Mouse (Mus musculus) hindbrain, embryonic 15.5 days (tissue): ENCODE results near the gene Cnr1. TPM values are rescaled to one million over a fixed set of nuclear protein-coding genes. Genes with fewer than 3 reads are reported as not detected.
A peak's percentile ranks its signal among the peaks of the same experiment; 100 is the strongest.

Source experiments
- ATAC-seq: fragments of 200-750 bp; cut with Nextera tagmentation; 2 replicates; pipeline ENCODE4 v1.8.0; 2017; ENCODE audit warnings: low read depth, moderate number of reproducible peaks, moderate TSS enrichment; ENCODE audit not compliant: low FRiP score
- H3K27ac ChIP-seq: fragments of 300-500 bp; sonication (generic); replicated peaks from 2 replicates; pipeline ENCODE4 v1.5.1; 2015; ENCODE audit warnings: mild to moderate bottlenecking, inconsistent platforms
- H3K27me3 ChIP-seq: fragments of 300-500 bp; sonication (generic); 2 replicates; pipeline ENCODE4 v1.6.1; 2015; ENCODE audit warnings: control low read depth, inconsistent platforms
- H3K36me3 ChIP-seq: fragments of 300-500 bp; sonication (generic); 2 replicates; pipeline ENCODE4 v1.6.1; 2015; ENCODE audit warnings: control low read depth, inconsistent platforms
- H3K4me1 ChIP-seq: fragments of 300-500 bp; sonication (generic); replicated peaks from 2 replicates; pipeline ENCODE4 v1.6.1; 2015; ENCODE audit warnings: control low read depth, inconsistent platforms
- H3K4me2 ChIP-seq: fragments of 300-500 bp; sonication (generic); 2 replicates; pipeline ENCODE4 v1.6.1; 2015; ENCODE audit warnings: moderate library complexity, mild to moderate bottlenecking, inconsistent platforms
- H3K4me3 ChIP-seq: fragments of 300-500 bp; sonication (generic); 2 replicates; pipeline ENCODE4 v1.5.1; 2015; ENCODE audit warnings: mild to moderate bottlenecking, inconsistent platforms
- H3K9ac ChIP-seq: fragments of 300-500 bp; sonication (generic); 2 replicates; pipeline ENCODE4 v1.6.1; 2015; ENCODE audit warnings: inconsistent platforms
- H3K9me3 ChIP-seq: fragments of 300-500 bp; sonication (generic); 2 replicates; pipeline ENCODE4 v1.6.1; 2016; ENCODE audit warnings: control low read depth, inconsistent platforms
- WGBS: fragments of 180-500 bp; shearing (Covaris S2); methylation state at CpG from one replicate; pipeline ENCODE4 v1.1.7; 2015; 5-methylcytosine and 5-hydroxymethylcytosine counted together
- polyA plus RNA-seq: library from polyadenylated mRNA; unstranded; fragments of >200 nt; fragmentation: Nextera tagmentation; extraction: Ambion mirVana; gene quantifications from 2 replicates; pipeline ENCODE4 v1.2.1, GENCODE M21; 2015

The Cnr1 gene
- polyA plus RNA-seq, 1 experiment from 2014 or later: 63.0 TPM

DNA sequence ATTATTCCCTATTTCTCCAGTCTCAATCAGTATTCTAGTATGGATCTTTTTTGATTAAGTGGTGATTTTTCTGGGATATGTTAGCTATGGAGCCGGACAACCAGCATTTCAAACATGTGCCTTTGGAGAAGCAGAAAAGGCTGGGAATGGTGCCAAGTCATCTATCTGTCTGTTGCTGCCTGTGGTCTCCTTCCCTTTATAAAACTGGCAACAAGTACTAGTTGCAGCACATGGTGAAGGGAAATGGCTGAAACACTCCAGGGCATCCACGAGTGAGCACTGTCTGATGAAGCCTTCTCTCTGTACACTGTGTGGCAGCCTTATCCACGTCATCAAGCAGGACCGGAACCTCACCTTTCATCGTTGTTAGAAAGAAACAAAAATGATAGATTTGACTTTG is 8.7 kb upstream of the Cnr1 start:
- no peaks in the 10 kb centered on the region for H3K9me3 ChIP-seq
- H3K4me3 ChIP-seq: no peak overlapping the region
- no peaks in the 10 kb centered on the region for H3K27me3 ChIP-seq
- no peak overlapping the region for H3K4me2 ChIP-seq
- no peaks in the 10 kb centered on the region for H3K4me1 ChIP-seq
- no peak overlapping the region for H3K9ac ChIP-seq
- H3K36me3 ChIP-seq: no peaks in the 10 kb centered on the region
- 59% methylated on average over 5 of the region's 5 CpGs for WGBS
- ATAC-seq: no peak
- H3K27ac ChIP-seq: no peak overlapping the region

DNA sequence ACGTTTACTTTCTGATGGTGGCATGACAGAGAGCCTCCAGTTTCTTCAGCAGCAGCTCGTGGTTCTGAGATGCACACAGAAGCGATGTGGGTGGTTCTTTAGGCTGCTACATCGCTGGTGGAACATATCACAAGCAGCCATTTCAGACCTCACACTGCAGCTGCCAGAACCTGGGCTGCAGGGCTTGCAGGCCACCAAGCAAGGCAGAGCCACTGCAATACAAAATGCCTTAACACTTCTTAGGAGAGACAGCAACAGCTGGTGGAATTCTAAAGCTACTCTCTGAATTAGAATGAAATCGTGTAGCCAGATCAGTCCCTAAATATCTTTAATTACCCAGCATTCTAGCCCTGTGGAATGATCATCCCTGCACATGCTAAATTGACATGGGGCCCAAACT is 3.6 kb upstream of the Cnr1 start:
- H3K36me3 ChIP-seq: no peaks in the 10 kb centered on the region
- H3K9ac ChIP-seq: no peak overlapping the region
- no peak overlapping the region for H3K4me3 ChIP-seq
- H3K4me1 ChIP-seq: peaks cover 17% of the 10 kb centered on the region
- H3K27me3 ChIP-seq: no peaks in the 10 kb centered on the region
- WGBS: 44% methylated on average over 5 of the region's 5 CpGs
- H3K27ac ChIP-seq: no peak overlapping the region
- ATAC-seq: no peak
- H3K4me2 ChIP-seq: no peak overlapping the region
- no peaks in the 10 kb centered on the region for H3K9me3 ChIP-seq

DNA sequence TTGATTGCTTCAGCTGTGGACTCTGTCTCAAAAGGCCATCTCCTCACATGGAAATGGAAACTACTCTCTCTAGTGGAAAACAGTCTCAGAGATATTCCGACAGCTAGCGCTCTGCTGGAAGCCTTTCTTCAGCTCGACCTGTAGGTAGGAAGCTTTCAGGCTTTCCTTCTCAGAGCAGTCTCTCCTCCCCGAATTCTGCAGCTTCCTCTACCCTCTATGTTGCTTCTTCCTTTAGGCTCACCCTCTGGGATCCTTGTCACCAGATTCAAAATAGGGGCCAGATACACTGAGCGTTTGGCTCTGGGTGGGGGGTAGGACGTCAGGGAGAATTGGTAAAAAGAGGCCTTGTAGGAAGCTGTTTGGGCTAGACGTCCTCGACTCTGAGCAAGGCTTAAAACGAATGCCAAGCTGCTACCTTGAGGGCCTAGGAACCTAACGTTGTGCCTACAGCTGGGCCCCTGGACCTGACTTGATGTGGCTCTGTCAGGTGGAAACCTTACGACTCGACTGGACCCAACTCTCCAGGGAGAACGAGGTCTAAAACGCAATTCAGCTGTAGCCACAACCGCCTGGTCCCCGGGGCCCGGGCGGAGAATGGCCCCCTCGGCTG is 1.1 kb upstream of the Cnr1 start:
- no peaks in the 10 kb centered on the region for H3K27me3 ChIP-seq
- H3K4me3 ChIP-seq: peak overlapping the region; percentile 77
- H3K36me3 ChIP-seq: no peaks in the 10 kb centered on the region
- peak overlapping the region; percentile 94 for H3K9ac ChIP-seq
- H3K4me1 ChIP-seq: peaks cover 20% of the 10 kb centered on the region
- WGBS: 3% methylated on average over 19 of the region's 19 CpGs
- no peaks in the 10 kb centered on the region for H3K9me3 ChIP-seq
- H3K4me2 ChIP-seq: peak overlapping the region; percentile 96
- H3K27ac ChIP-seq: peak overlapping the region; percentile 95
- peak; percentile 28 for ATAC-seq

DNA sequence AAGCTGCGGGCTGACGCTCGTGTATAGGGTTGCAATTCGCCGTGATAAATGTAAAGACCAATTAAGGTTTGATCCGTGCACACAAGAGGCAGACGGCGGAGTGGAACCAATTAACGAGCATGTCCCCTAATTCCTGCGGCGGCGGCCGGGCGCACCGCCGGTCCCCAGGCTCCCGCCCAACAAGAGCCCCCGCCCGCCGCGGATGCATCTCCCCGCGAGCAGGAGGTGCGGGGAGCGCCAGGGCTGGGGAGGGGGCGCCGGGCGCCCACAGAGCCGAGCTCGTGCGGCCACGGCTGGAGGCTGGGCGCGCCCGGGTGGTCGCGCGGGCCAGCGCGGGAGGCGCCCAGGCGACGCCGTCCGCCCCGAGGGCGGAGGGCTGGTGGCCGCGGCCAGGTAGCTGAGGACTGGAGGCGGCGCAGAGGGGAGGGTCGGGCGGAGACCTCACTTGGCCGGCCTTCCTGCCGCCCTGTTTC is 596 bp upstream of the Cnr1 start:
- Histone ChIP-seq H3K4me2 (peak overlapping the region; percentile 96), H3K9me3 (no peaks in the 10 kb centered on the region), H3K4me1 (peaks cover 20% of the 10 kb centered on the region), H3K27me3 (no peaks in the 10 kb centered on the region), H3K36me3 (no peaks in the 10 kb centered on the region), H3K27ac (peak overlapping the region; percentile 95), H3K4me3 (peak overlapping the region; percentile 77), H3K9ac (peak overlapping the region; percentile 94)
- ATAC-seq: peak; percentile 62
- 0% methylated on average over 34 of the region's 55 CpGs for WGBS

DNA sequence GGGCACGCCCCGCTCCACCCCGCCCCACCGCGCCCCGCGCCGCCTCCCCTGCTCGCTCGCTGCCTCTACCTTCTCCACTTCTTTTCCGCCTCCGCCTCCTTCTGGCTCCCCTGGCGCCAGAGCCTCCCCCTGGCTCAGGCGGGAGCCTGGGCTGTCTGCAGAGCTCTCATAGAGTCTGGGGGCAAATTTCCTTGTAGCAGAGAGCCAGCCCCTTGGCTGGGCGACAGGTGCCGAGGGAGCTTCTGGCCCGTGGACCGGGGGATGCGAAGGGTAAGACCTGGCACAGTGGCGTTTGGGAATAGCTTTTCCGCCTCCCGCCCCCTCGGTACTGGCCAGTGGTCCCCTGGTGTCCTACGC is 474 bp downstream of the Cnr1 start:
- peak overlapping the region; percentile 96 for H3K4me2 ChIP-seq
- peak overlapping the region; percentile 95 for H3K27ac ChIP-seq
- peaks cover 20% of the 10 kb centered on the region for H3K4me1 ChIP-seq
- peak overlapping the region; percentile 77 for H3K4me3 ChIP-seq
- no peaks in the 10 kb centered on the region for H3K36me3 ChIP-seq
- ATAC-seq: no peak; the same call in 1 of the 2 replicates
- peak overlapping the region; percentile 94 for H3K9ac ChIP-seq
- 0% methylated on average over 23 of the region's 24 CpGs for WGBS
- no peaks in the 10 kb centered on the region for H3K27me3 ChIP-seq
- no peaks in the 10 kb centered on the region for H3K9me3 ChIP-seq

DNA sequence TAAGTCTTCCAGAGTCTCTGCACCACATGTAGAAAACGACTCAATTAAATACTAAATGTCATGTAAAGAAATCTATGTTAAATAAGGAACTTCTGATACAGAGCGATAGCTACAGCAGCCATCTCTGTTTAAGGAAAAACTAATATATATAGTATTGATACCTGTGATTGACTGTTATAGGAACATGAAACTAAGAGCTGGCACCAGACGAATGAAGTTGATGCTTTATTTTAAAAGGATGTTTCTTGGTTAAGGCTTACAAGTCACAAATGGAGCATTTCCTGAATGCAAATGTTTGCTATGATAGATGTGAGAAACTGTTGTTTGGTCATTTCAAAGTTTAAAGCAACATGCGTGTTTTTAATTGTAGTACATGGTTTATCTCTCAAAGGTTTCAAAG is 1.1 kb downstream of the Cnr1 start:
- no peaks in the 10 kb centered on the region for H3K27me3 ChIP-seq
- peak overlapping the region; percentile 94 for H3K9ac ChIP-seq
- H3K4me1 ChIP-seq: peaks cover 20% of the 10 kb centered on the region
- no peak for ATAC-seq
- peak overlapping the region; percentile 95 for H3K27ac ChIP-seq
- peak overlapping the region; percentile 77 for H3K4me3 ChIP-seq
- WGBS: 44% methylated on average over 4 of the region's 4 CpGs
- H3K36me3 ChIP-seq: no peaks in the 10 kb centered on the region
- peak overlapping the region; percentile 96 for H3K4me2 ChIP-seq
- H3K9me3 ChIP-seq: no peaks in the 10 kb centered on the region

DNA sequence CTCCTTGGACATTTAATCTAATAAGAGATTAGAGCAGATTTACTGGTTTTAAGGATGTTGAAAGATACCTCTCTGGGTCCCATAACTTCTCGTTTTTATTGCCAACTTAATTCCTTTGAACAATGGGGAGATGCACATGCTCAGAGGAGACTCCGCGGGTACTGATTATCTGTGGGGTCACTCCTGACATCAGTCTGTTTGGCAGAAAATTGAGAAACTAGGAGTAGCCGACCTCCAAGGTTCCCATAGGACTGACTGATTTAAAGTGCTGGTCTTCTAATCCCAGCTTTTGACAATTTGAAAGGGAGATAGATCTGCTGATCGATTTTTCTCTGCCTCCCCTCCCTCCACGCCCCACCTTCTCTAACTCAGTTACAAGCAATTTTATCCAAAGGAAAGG is 1.6 kb downstream of the Cnr1 start:
- no peaks in the 10 kb centered on the region for H3K36me3 ChIP-seq
- WGBS: 36% methylated on average over 6 of the region's 6 CpGs
- ATAC-seq: no peak
- H3K9ac ChIP-seq: peak overlapping the region; percentile 44
- peak overlapping the region; percentile 77 for H3K4me3 ChIP-seq
- H3K4me2 ChIP-seq: peak overlapping the region; percentile 96
- peak overlapping the region; percentile 59 for H3K27ac ChIP-seq
- peaks cover 20% of the 10 kb centered on the region for H3K4me1 ChIP-seq
- no peaks in the 10 kb centered on the region for H3K27me3 ChIP-seq
- H3K9me3 ChIP-seq: no peaks in the 10 kb centered on the region

DNA sequence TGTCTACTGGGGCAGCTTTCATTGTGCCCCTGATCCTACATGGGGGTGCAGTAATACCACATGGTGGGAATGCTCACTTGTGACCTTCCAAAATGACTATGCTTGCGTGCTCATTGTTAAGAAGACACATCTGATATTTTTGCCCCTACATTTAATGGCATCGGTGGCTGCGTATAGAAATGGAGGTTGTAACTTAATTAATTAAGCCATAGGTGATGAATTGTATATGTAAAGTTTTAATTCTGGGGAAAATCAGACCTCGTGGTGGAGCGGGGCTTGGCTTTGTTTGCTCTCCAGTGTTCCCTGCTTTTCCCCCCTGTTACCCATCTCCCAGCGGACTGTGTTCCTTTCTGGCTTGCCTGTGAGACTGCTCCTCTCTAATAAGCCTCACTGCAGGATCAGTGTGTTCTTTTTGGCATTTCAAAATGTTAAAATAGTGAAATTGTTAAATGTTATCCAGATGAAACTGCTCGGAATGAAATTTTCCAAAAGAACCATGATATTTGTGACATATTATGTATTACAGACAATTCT is 2.4 kb downstream of the Cnr1 start:
- no peaks in the 10 kb centered on the region for H3K9me3 ChIP-seq
- H3K4me3 ChIP-seq: peak overlapping the region; percentile 77

DNA sequence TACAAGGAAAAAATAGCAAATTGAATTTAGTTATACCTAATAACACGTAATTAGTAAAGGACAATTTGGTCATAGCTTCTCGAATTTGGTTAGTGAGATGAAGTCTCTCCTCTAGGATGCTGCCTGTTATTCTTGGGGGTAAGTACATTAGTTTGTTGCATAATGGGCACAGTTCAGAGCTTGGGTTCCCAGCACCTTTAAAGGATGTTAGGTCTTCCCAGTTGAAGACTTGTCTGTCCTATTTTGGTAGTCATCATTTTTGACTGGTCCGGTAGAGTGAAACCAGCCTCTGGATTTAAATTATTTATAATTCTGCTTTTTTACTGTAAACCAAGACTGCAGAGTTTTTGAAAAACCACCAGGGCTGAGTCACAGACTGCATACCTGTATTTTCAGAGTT is 3.3 kb downstream of the Cnr1 start:
- Histone ChIP-seq H3K9me3 (no peaks in the 10 kb centered on the region), H3K36me3 (no peaks in the 10 kb centered on the region), H3K4me3 (peak overlapping the region; percentile 77), H3K9ac (peak overlapping the region; percentile 44), H3K4me1 (peaks cover 19% of the 10 kb centered on the region), H3K27me3 (no peaks in the 10 kb centered on the region), H3K4me2 (peak overlapping the region; percentile 96), H3K27ac (no peak overlapping the region)
- ATAC-seq: no peak
- 83% methylated on average over 3 of the region's 3 CpGs for WGBS

More for the DNA sequence above, 2.4 kb downstream of the Cnr1 start:
- no peaks in the 10 kb centered on the region for H3K36me3 ChIP-seq
- peak overlapping the region; percentile 96 for H3K4me2 ChIP-seq
- H3K27ac ChIP-seq: peak overlapping the region; percentile 59
- peaks cover 22% of the 10 kb centered on the region for H3K4me1 ChIP-seq
- no peaks in the 10 kb centered on the region for H3K27me3 ChIP-seq
- 52% methylated on average over 7 of the region's 7 CpGs for WGBS
- no peak for ATAC-seq
- peak overlapping the region; percentile 44 for H3K9ac ChIP-seq

DNA sequence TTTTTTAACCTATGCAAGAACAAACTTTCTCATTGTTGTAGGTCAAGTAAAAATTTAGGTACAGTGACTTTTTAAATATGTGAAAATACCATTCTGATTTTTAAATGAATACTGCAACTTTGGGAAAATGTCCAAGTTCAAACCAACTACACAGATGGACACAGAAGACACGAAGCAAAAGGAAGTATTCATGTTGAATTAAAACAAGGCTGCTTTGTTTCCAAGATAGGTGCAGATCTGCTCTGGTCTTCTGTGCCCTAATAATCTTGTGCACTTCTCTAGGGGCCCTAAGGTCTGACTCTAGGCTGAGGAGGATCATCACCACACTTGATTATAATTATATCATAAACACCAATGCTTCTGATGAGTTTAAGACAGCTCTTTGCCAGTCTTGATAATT is 4.1 kb downstream of the Cnr1 start:
- peak overlapping the region; percentile 40 for H3K4me2 ChIP-seq

DNA sequence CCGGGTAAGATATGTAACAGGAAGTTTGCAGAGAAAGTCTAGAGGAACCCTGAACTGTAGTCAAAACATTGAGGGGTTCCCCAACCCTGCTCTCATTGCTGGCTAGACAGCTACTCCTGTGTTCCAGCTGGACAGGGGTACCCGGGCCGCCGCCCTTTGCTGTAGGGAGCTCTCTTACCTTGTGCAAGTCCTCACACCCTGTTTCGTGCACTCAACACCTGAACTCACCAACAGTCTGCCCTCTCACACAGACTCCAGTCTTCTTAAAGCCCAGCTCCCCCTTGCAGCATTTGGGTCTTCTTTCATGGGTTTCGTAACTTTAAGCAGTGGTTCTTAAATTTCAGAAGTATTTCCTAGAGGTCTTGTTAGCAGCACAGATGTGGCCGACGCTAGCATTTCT is 7.0 kb downstream of the Cnr1 start:
- no peaks in the 10 kb centered on the region for H3K9me3 ChIP-seq
- no peak overlapping the region for H3K4me3 ChIP-seq
- no peak overlapping the region for H3K4me2 ChIP-seq
- WGBS: 87% methylated on average over 8 of the region's 8 CpGs
- H3K36me3 ChIP-seq: no peaks in the 10 kb centered on the region
- H3K27ac ChIP-seq: no peak overlapping the region
- no peaks in the 10 kb centered on the region for H3K27me3 ChIP-seq
- ATAC-seq: no peak
- H3K4me1 ChIP-seq: 0 out of 2 replicates have a peak, but pooled peaks cover 5% of the 10 kb centered on the region
- H3K9ac ChIP-seq: no peak overlapping the region

More for the DNA sequence above, 4.1 kb downstream of the Cnr1 start:
- 45% methylated on average over 1 of the region's 1 CpGs for WGBS
- Histone ChIP-seq H3K27ac (no peak overlapping the region), H3K36me3 (no peaks in the 10 kb centered on the region), H3K9me3 (no peaks in the 10 kb centered on the region), H3K9ac (no peak overlapping the region), H3K27me3 (no peaks in the 10 kb centered on the region), H3K4me1 (peaks cover 11% of the 10 kb centered on the region), H3K4me3 (0 out of 2 replicates have a peak overlapping the region, but pooled peaks have one; percentile 4)
- ATAC-seq: no peak

DNA sequence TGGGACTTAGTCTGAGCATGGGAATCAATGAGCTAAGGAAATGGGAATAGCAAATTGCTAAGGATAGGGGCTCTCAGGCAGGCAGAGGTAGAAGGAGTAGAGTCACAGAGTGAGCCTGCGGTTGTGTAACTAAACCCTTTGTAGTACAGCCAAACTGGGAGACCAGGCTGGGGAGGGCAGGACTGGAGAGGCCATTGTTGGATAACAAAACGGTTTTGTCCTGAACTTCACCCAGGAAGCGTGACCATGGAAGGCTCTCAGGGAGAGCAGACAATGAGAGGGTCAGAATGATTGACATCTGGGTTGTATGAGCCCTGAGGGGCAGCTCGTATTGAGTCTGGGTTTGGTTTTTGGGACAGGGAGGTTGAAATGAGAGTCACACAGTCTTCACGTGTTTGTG is 17.2 kb downstream of the Cnr1 start:
- no peak overlapping the region for H3K4me2 ChIP-seq
- H3K36me3 ChIP-seq: peaks cover 27% of the 10 kb centered on the region
- WGBS: 9% methylated on average over 5 of the region's 5 CpGs
- H3K4me1 ChIP-seq: no peaks in the 10 kb centered on the region
- no peak overlapping the region for H3K9ac ChIP-seq
- ATAC-seq: no peak
- no peak overlapping the region for H3K4me3 ChIP-seq
- H3K27me3 ChIP-seq: no peaks in the 10 kb centered on the region
- no peaks in the 10 kb centered on the region for H3K9me3 ChIP-seq
- H3K27ac ChIP-seq: no peak overlapping the region
